Mouse (Mus musculus): ENCODE results near the gene Rnf223. TPM values are rescaled to one million over a fixed set of nuclear protein-coding genes. Genes with fewer than 3 reads are reported as not detected.

Rnf223 gene
- polyA plus RNA-seq, 1 experiment from 2014 or later: 0.14 TPM

DNA sequence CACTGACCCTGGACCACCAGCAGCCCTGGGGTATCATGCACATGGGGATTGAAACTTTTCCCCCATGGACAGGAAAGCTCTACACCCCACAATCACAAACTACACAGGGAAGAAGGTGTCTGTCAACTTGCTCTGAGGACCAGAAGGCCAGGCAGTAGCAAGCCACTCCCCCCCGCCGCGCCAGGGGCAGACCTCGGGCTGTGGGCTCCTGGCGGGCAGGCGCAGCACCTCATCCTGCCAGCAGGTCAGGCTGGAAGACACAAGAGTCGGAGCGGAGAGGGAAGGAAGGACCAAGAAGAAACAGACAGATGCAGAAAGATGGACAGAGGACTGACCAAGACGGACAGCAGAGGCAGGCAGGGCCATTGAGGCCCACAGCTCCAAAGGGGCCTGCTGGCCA, 47.3 kb downstream of the Rnf223 start:
- Histone ChIP-seq H3K27ac (ENCODE audit: low read depth) (no peak overlapping the region), H3K9me3 (ENCODE audit: control insufficient read depth, low read length) (no peaks in the 10 kb centered on the region), H3K4me1 (replicated peaks; ENCODE audit: control insufficient read depth, insufficient read depth, low read length) (no peaks in the 10 kb centered on the region), H3K4me3 (ENCODE audit: low read depth, low read length) (no peak overlapping the region), H3K9ac (ENCODE audit: low read length) (no peak overlapping the region), H3K4me2 (ENCODE audit: low read length) (no peak overlapping the region), H3K36me3 (ENCODE audit: control insufficient read depth, insufficient read depth, low read length) (peaks cover 89% of the 10 kb centered on the region), H3K27me3 (replicated peaks; ENCODE audit: control insufficient read depth, insufficient read depth, low read length) (no peaks in the 10 kb centered on the region)
- no peak for ATAC-seq (replicated peaks; ENCODE audit: low FRiP score, low TSS enrichment, low read depth)
- no peak for DNase-seq (ENCODE audit: low spot score)
- WGBS: 88% methylated on average over 9 of the region's 9 CpGs

Other genes starting within 250 kb of the Rnf223 start
- gene Pusl1, start 238.7 kb upstream of the Rnf223 start, polyA plus RNA-seq (2014; fragmentation: Nextera tagmentation; extraction: Ambion mirVana): 55.6 and 55.9 TPM in 2 replicates
- 16.2 and 16.6 TPM in 2 replicates for gene Acap3, start 238.7 kb upstream of the Rnf223 start, polyA plus RNA-seq (2014; fragmentation: Nextera tagmentation; extraction: Ambion mirVana)
- 114 and 124 TPM in 2 replicates for gene Ube2j2, start 186.7 kb upstream of the Rnf223 start, polyA plus RNA-seq (2014; fragmentation: Nextera tagmentation; extraction: Ambion mirVana)
- 55.5 and 56.1 TPM in 2 replicates for gene C1qtnf12, start 168.2 kb upstream of the Rnf223 start, polyA plus RNA-seq (2014; fragmentation: Nextera tagmentation; extraction: Ambion mirVana)
- 16.6 and 17.9 TPM in 2 replicates for gene B3galt6, start 137.9 kb upstream of the Rnf223 start, polyA plus RNA-seq (2014; fragmentation: Nextera tagmentation; extraction: Ambion mirVana)
- 157 and 165 TPM in 2 replicates for gene Sdf4, start 137.6 kb upstream of the Rnf223 start, polyA plus RNA-seq (2014; fragmentation: Nextera tagmentation; extraction: Ambion mirVana)
- gene Tnfrsf4, start 116.7 kb upstream of the Rnf223 start, polyA plus RNA-seq (2014; fragmentation: Nextera tagmentation; extraction: Ambion mirVana): 0.50 and 0.56 TPM in 2 replicates
- gene Tnfrsf18, start 104.3 kb upstream of the Rnf223 start, polyA plus RNA-seq (2014; fragmentation: Nextera tagmentation; extraction: Ambion mirVana): 1.6 and 2.0 TPM in 2 replicates
- gene Ttll10, start 71.1 kb upstream of the Rnf223 start, polyA plus RNA-seq (2014; fragmentation: Nextera tagmentation; extraction: Ambion mirVana): 2.7 and 3.5 TPM in 2 replicates
- 34.5 and 38.8 TPM in 2 replicates for gene 9430015G10Rik, start 20.5 kb upstream of the Rnf223 start, polyA plus RNA-seq (2014; fragmentation: Nextera tagmentation; extraction: Ambion mirVana)
- gene Agrn, start 67.0 kb downstream of the Rnf223 start, polyA plus RNA-seq (2014; fragmentation: Nextera tagmentation; extraction: Ambion mirVana): 80.6 and 82.1 TPM in 2 replicates
- gene Isg15, start 70.3 kb downstream of the Rnf223 start, polyA plus RNA-seq (2014; fragmentation: Nextera tagmentation; extraction: Ambion mirVana): 0.58 and 0.91 TPM in 2 replicates
- 0.69 and 1.1 TPM in 2 replicates for gene AW011738, start 72.8 kb downstream of the Rnf223 start, polyA plus RNA-seq (2014; fragmentation: Nextera tagmentation; extraction: Ambion mirVana)
- gene Perm1, start 85.4 kb downstream of the Rnf223 start, polyA plus RNA-seq (2014; fragmentation: Nextera tagmentation; extraction: Ambion mirVana): 0.51 and 0.54 TPM in 2 replicates
- 19.7 and 20.1 TPM in 2 replicates for gene Plekhn1, start 104.3 kb downstream of the Rnf223 start, polyA plus RNA-seq (2014; fragmentation: Nextera tagmentation; extraction: Ambion mirVana)
- 102 and 111 TPM in 2 replicates for gene Noc2l, start 105.5 kb downstream of the Rnf223 start, polyA plus RNA-seq (2014; fragmentation: Nextera tagmentation; extraction: Ambion mirVana)
- 0.20 and 0.42 TPM in 2 replicates for gene Samd11, start 125.1 kb downstream of the Rnf223 start, polyA plus RNA-seq (2014; fragmentation: Nextera tagmentation; extraction: Ambion mirVana)
- gene Vmn2r-ps159, start 200.6 kb downstream of the Rnf223 start, polyA plus RNA-seq (2014; fragmentation: Nextera tagmentation; extraction: Ambion mirVana): not detected in 2 replicates